Mouse (Mus musculus) frontal cortex, postnatal 14 days (tissue): Measurements from ENCODE around the gene Cnn3.
A peak's percentile ranks its signal among the peaks of the same experiment; 100 is the strongest.

ENCODE experiments used
- DNase-seq, 2 experiments: peaks; one replicate each; pipeline ENCODE4 v3.0.0; 2022; ENCODE audit warnings: low spot score in 2 of 2

Gene Cnn3

DNA sequence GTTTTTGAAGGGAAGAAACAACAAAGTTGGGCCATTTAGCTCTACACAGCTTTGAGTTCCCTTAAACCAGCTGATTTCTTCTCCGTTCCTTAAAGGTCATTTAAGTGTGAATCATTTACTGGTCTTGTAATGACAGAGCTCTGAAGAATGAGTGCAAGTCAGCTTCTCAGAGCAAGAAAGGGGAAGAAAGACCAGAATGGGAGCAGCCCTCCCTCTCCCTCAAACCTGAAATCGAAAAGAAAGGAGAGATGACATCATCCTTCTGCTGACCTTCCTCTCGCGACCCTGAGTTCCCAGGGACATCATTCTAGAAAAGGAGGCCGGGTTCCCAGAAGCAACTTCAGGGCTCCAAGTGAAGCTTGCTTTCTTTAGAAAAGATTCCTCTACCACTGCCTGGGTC, 64.6 kb downstream of the Cnn3 start:
- no peak for DNase-seq

DNA sequence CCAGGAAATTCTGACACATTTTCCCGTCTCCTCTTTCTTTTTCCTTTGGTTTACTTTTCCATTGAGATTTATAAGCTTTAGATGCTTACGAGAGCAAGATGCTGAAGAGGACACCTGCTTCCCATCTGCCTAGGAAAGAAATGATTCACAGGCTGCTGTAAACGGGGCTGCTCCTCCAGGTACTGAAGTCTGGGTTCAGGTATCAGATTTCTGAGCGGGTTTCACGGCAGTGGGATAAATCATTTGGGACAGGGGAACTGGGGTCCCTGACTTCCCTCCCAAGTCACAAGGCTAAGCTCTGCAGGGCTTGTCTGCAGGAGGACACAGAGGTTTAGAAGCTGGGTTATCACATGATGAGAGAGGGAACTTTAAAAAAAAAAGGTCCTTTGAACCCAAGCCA, 65.7 kb downstream of the Cnn3 start:
- no peak for DNase-seq

DNA sequence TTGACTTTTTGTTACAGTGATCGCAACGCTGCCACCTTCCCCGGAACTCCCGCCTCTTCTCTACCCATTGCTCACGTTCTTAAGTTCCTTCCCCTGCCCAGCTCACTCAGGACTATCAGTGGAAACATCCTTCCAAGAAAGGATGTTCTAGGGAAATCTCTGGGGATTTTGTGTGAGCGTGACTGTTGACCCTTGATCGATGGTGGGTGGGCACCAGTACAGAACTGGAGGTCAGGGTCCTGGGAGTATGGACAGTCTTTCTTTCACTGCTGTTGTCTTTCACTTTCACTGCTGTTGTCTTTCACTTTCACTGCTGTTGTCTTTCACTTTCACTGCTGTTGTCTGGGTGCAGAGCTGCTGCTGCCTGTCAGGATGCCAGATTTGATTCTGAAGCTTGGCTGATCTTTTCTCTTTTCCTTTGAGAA, 67.7 kb downstream of the Cnn3 start:
- no peak for DNase-seq

DNA sequence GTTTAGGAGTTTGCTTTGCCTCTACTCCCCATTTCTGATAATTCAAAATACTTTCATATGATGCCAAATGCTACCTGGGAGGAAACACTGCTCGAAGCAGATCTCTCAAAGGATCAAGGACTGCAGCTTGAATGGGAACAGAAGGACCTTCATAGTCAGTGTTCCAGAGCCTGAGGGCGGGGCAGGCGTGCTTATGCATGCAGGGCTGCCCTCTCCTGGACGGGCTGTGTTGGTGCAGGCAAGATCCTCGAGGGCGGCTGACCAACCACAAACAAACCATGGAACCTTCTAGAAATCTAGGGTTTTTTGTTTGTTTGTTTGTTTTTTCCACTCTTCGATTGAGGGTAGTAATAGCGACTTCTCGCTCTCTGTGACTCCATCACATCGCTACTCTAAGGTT, 73.9 kb downstream of the Cnn3 start:
- peak in 1 of 2 experiments; percentile 47 for DNase-seq

DNA sequence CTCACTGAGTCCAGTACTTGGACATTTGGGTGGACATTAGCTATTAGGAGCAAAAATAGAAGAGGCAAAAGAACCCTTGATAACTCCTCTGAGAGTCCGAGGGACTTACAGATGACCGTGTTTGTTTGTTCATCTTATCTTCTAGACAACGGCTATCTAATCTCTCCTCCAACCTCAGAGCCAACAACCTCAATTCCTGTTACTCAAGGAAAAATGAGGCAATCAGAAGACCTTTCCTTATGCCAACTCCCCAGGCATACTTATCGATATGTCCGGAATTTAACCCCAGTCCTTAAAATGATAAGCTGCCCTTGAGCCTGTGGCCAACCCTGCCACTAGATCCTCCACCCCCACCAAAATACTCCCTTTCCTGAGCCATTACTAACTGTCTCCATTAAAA, 74.4 kb downstream of the Cnn3 start:
- DNase-seq = no peak

DNA sequence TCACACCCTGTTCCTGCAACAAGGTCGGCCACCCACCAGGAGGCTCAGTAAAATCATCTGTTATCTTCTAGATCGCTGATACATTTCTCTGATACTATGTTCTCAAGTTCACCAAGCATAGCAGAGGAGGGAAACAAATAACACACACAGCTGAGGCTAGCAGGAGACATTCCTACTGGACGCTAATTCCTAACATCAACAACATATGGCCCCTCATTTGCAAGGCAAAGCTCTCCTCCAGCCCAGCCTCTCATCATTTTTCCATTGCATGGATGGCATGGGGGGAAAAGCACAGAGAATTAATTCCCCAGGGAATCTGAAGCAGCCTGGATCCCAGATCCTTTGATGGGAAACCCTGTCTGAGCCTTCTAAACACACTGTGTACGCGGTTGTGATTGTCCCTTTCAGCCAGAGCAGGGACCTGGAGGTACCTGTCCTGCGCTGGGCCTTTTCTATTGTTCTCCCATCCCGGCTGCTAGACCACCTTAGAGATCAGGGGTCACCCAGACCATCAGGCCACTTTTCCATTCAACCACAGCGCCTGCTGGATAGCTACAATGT, 78.7 kb downstream of the Cnn3 start:
- no peak for DNase-seq

DNA sequence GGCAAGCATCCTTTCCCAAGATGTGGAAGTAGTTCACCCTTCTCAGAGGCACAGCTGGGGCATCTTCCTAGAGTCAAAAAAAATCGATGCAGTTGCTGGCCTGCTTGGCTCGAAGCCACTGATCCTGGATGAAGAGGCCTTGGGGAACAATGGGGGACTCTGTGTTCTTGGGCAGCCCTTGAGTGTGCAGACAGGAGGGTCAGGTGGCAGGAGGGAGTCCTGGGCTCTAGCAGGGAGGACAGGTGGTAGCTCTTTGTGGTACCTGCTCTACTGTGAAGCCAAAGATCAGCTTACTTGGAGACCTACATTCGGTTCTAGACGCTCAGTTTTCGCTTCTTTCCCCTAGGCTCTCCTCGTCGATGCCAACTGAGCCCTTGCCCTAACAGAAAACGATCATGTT, 79.9 kb downstream of the Cnn3 start:
- no peak for DNase-seq

DNA sequence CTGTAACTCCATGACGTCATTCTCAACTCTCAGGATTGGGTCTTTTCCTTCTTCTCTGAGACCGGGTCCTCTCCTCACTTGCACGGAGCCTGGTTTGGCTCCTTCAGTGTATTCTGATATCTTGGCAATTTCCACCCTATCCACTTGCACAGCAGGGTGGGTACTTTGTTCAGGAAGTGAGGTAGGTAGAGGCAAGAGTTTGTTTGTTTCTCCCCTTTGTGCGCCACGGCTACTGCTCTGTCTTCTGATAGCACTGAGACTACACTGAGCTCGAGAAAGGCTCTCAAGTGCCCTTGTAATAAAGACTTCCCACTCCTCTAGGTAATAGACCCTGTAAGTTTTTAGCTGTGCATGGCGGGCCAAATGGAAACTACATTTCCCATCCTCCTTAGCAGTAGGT, 80.5 kb downstream of the Cnn3 start:
- no peak for DNase-seq

DNA sequence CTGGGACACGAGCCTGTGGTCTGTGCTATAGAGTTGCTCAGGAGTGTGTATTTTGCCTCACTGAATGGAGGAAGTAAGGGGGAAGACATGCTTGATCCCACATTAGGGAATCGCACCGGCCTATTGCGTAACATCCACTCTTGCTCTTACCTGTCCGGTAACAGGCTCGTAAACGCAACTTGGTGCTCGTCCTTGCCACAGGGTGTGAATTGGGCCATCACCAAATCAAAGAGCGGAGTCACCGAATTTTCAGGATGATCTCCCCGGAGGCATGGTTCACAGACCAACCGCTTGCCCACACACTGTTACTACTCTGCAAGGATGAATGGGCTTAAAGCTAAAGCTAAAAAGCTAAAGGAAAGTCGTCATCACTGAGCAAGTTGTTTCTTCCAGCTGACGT, 81.4 kb downstream of the Cnn3 start:
- no peak for DNase-seq
